10 mouse cellular contexts compared by ENCODE assay signal in the genomic region with DNA sequence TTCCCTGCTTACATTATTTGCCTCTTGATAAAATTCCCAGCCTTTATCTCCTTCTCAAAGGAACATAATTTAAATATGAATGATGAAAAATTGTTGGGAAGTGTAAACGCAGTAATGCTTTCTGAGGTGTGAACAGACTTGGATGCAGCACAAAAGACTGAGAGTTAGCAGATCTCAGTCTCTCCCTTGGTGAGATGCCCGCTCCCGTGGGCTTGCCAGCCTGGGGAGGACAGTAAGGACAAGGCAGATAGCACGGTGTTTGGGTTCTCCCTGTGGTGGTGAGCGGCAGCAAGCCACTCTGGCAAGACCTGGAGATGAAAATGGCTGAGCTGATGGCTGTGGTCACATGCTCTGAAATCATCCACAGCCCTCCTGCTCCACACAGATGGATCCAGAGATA.
"Had no signal": no experiment of that assay in that cellular context is flagged by ENCODE, and none has a peak within 500 bp of the region (broad histone marks: within the 10 kb centered on the region; RNA-seq: fewer than 3 reads in every experiment).

No protein-coding gene starts in this region.

- H3K4me3 ChIP-seq: kidney, embryonic 15.5 days; limb, embryonic 15.5 days; liver, embryonic 12.5 days; lung, embryonic 15.5 days; midbrain, embryonic 13.5 days; stomach, embryonic 15.5 days had no signal

- DNase-seq: kidney, postnatal 14 days; lung, postnatal 14 days; thymus, postnatal 4 days had no signal

- H3K27ac ChIP-seq: kidney, embryonic 15.5 days; limb, embryonic 15.5 days; liver, embryonic 12.5 days; lung, embryonic 15.5 days; macrophage; midbrain, embryonic 13.5 days; stomach, embryonic 15.5 days had no signal

- H3K4me1 ChIP-seq: limb, embryonic 15.5 days; liver, embryonic 12.5 days; lung, embryonic 15.5 days; midbrain, embryonic 13.5 days; stomach, embryonic 15.5 days had no signal

- H3K9me3 ChIP-seq: kidney, embryonic 15.5 days; limb, embryonic 15.5 days; liver, embryonic 12.5 days; lung, embryonic 15.5 days; midbrain, embryonic 13.5 days; stomach, embryonic 15.5 days had no signal

- H3K9ac ChIP-seq: kidney, embryonic 15.5 days; limb, embryonic 15.5 days; liver, embryonic 12.5 days; lung, embryonic 15.5 days; midbrain, embryonic 13.5 days; stomach, embryonic 15.5 days had no signal

- H3K36me3 ChIP-seq: kidney, embryonic 15.5 days; limb, embryonic 15.5 days; liver, embryonic 12.5 days; lung, embryonic 15.5 days; midbrain, embryonic 13.5 days; stomach, embryonic 15.5 days had no signal

- ATAC-seq: liver, embryonic 12.5 days; midbrain, embryonic 13.5 days had no signal

- H3K4me2 ChIP-seq: kidney, embryonic 15.5 days; limb, embryonic 15.5 days; liver, embryonic 12.5 days; lung, embryonic 15.5 days; midbrain, embryonic 13.5 days; stomach, embryonic 15.5 days had no signal

- H3K27me3 ChIP-seq: kidney, embryonic 15.5 days; limb, embryonic 15.5 days; liver, embryonic 12.5 days; lung, embryonic 15.5 days; midbrain, embryonic 13.5 days; stomach, embryonic 15.5 days had no signal
